Mouse (Mus musculus) left cerebral cortex, postnatal 36 days (tissue): ENCODE results near the gene Shroom2. TPM values are rescaled to one million over a fixed set of nuclear protein-coding genes. Genes with fewer than 3 reads are reported as not detected.
"Not testable (repeated sequence)": the region's sequence is repeated elsewhere in the genome, so short reads cannot be mapped to it uniquely, and the experiment has no call there.

Source experiments
- DNase-seq, 2 experiments: peaks; one replicate each; pipeline ENCODE4 v3.0.0; 2021 to 2022; ENCODE audit warnings: low spot score in 2 of 2, mixed read lengths in 1 of 2
- intact Hi-C: fragments of 180-260 bp; cut with DNase I; formaldehyde crosslinking; loops from one replicate; pipeline ENCODE4 v1.15.1; 2025
- total RNA-seq, 2 experiments: library from RNA; stranded (reverse); gene quantifications; 2 replicates each; pipeline ENCODE4 v1.2.3; 2021

The Shroom2 gene
- 100 to 1,000 TPM; 113 to 115 TPM for total RNA-seq

DNA sequence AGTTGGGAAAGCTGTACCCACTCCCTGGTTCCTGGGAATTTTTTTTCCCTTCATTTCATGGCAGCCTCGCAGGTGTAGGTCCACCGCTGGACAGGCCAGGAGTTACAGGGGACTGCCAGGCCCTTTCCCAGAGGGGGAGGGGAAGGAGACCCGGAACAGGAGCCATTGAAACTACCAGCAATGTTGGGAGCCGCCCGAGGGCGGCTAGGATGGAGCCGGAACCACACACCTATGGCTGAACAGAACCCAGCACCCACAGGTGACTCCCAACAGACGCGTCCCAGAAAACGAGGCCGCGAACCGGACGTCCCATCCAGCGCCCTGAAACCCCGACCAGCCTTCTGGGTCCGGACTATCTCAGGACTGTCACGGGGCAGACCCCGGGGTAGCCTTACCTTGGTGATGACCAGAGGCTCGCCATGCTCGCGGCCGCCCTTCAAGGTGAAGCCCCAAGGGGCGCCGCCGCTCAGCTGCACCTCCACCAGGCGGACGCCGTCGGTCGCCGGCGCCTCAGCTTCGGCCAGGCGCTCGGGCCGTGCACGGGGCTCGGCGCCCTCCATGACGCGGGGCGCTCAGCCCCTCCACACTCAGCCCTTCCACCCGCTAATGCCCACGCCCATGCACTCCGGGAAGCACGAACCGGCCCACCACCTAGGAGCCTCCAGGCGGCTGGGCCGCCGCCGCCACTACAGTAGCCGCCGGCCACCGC is at the start of gene Shroom2:
Shroom2 (minus strand) TSS at position 575 of the 709 bp plus-strand sequence.
- intact Hi-C loops, result no loop called here
- DNase-seq, result peak in 1 of 2 experiments; percentile 5

GRCm38 (mm10) chrX:152818996-152819395 is 49.7 kb upstream of the Shroom2 start:
- intact Hi-C loops, result loop anchor here (5.0 kb wide), 2 partner anchors 112 to 197 kb away; no protein-coding TSS in a partner anchor

GRCm38 (mm10) chrX:152813339-152813738 is 44.1 kb upstream of the Shroom2 start:
- intact Hi-C loops, result no loop called here
- no peak for DNase-seq

More at GRCm38 (mm10) chrX:152818996-152819395, 49.7 kb upstream of the Shroom2 start:
- DNase-seq, result no peak

- intact Hi-C loops, result no loop called here
- DNase-seq, result no peak
Observed at GRCm38 (mm10) chrX:152805317-152805716, 36.1 kb upstream of the Shroom2 start.

- intact Hi-C loops, result no loop called here
- no peak for DNase-seq
Observed at GRCm38 (mm10) chrX:152788611-152789010, 19.3 kb upstream of the Shroom2 start.

- intact Hi-C loops, result no loop called here
- DNase-seq, result no peak
Observed at GRCm38 (mm10) chrX:152788129-152788528, 18.9 kb upstream of the Shroom2 start.

- no peak for DNase-seq
- intact Hi-C loops, result no loop called here
Observed at GRCm38 (mm10) chrX:152781720-152782403, 12.6 kb upstream of the Shroom2 start, which contains the start of gene Gpr143. Gpr143 (plus strand) TSS chrX:152781921.

DNA sequence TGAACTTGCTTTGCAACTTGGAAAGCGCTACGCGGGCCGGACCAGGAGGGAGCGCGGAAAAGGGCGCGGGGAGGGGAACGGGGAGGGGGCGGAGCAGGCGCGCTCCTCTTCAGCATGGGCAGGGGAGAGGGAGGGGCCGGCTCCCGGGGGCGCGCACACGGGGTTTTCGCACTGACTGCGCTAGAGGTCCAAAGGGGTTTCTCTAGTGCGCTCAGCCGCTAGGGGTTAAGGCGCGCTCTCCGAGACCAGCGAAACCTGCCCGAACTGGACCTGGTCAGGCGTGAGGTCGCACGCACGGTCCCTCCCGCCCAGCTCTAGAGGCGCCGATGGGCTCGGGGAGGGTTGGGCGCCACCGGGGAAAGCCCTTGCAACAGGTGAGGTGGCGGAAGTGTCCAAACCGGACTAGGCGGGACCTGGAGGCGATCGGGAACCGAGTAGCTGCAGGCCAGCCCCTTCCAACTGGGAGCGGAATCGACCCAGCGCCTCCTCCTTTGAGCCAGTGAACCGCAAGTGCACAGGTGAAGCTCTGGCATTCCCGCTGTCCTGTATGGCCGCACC is 414 bp upstream of the Shroom2 start:
- intact Hi-C loops, result no loop called here
- DNase-seq, result peak in 1 of 2 experiments; percentile 11

- intact Hi-C loops, result no loop called here
- no peak for DNase-seq
Observed at GRCm38 (mm10) chrX:152764171-152764570, 5.1 kb downstream of the Shroom2 start.

DNA sequence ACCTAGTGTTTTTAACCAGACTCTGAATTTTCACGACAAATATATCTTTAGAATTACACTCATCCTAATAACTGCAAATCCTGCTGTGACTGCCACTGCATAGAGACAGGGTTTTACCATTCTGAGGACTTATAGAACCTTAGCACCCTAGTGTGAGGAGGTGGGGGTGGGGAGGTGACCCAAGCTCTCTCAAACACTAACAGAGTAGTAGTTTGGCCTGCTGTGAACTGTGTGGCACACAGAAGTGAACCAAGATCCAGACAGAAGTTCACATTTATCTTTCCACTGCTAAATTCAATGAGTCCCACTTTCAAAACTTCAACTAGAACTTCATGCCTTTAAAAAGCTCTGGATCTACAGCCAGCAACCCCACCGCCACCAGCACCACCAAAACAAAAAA is 6.4 kb downstream of the Shroom2 start:
- DNase-seq, result no peak
- intact Hi-C loops, result no loop called here

GRCm38 (mm10) chrX:152762437-152762836 is 6.8 kb downstream of the Shroom2 start:
- intact Hi-C loops, result no loop called here

GRCm38 (mm10) chrX:152756293-152756692 is 13.0 kb downstream of the Shroom2 start:
- DNase-seq, result no peak
- intact Hi-C loops, result no loop called here

More at GRCm38 (mm10) chrX:152762437-152762836, 6.8 kb downstream of the Shroom2 start:
- no peak for DNase-seq

DNA sequence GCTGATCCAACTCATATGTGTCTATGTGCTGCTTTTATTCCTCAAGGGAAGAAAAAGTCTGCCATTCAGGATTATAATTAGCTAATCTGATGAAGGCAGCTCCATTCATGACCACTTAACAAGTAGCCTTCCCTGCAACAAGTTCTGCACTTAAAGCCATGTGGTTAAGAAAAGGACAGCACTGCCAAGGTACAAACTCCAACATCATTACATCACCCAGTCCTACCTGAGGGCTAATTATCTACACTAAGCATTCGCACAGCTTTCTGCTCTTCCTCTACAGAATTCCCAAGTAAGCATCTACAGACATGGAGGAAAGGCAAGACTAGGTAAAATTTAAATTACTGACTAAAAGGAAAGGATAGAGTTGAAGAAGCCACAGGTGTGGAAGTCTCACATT is 13.4 kb downstream of the Shroom2 start:
- no peak for DNase-seq
- intact Hi-C loops, result no loop called here

GRCm38 (mm10) chrX:152745925-152746324 is 23.3 kb downstream of the Shroom2 start:
- no peak for DNase-seq
- intact Hi-C loops, result no loop called here

- no peak for DNase-seq
- intact Hi-C loops, result no loop called here
Observed at GRCm38 (mm10) chrX:152743642-152744041, 25.6 kb downstream of the Shroom2 start.

DNA sequence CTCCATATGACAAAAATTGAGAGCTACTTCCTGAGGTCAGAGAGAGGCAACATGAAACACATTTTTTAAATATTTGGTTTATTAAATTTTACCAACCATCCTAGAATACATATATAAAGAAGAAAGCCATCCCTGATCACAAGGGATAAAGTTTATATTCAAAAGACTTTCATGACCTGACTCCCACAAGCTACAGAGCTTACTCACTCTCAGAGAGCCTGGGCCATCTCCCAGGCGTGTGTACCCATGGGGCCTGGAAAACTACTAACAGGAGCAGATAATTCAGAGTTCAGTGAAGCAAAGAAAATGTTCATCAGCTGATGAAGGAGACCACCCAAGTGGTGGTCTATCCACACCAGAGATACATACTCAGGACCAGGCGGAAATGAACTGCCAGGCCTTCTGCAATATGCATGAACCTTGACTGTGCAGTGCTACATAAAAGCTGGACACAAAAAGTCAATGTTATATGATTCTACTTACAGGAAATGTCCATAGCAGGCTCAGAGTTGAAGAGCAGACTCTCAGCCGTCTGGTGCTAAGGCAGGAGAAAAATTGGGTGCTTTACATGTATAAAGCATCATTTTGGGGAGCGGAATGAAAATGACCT is 30.4 kb downstream of the Shroom2 start:
- no peak for DNase-seq
- intact Hi-C loops, result no loop called here

GRCm38 (mm10) chrX:152738191-152738590 is 31.1 kb downstream of the Shroom2 start:
- intact Hi-C loops, result no loop called here
- DNase-seq, result no peak

DNA sequence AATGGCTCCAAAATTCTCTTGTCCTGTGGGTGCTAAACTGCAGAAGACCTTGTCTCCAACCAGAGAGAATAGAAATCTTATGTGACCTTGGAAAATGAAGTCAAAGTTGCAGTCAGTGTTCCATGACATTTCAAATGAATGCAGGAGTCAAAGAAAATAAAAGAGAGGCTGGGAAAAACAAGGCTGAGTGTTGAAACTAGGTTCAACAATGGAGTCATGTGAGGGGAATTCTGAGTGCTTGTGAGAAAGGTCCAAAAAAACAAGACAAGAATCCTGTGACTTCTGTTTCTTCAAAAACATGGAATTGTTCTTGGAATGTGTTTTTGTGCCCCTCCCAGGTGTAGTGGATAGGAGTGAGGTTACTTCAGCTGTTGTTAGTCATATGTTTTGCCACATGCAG is 34.0 kb downstream of the Shroom2 start:
- no peak for DNase-seq
- intact Hi-C loops, result no loop called here

DNA sequence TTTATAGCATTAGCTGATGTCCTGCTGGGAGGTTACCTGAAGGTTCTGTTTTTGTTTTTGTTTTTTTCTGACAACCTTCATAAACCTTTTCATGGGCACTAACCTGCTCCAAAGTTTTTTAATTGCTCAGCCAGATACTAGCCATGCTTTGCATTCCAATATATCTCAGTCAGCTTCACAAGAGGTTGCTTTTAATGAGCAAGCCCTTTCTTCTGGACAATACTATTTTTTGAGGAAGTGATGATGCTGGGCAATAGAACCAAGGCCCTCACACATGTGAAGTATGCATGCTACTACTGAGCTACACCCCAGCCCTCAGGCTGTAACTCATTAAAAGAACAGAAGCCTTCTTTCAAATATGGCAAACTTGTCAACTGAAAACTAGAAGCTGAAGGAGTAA is 52.6 kb downstream of the Shroom2 start:
- intact Hi-C loops, result no loop called here
- DNase-seq, result no peak

- DNase-seq, result not testable (repeated sequence)
Observed at GRCm38 (mm10) chrX:152710715-152711114, 58.5 kb downstream of the Shroom2 start.

More at GRCm38 (mm10) chrX:152710715-152711114, 58.5 kb downstream of the Shroom2 start:
- intact Hi-C loops, result not testable (repeated sequence)
